Mouse (Mus musculus) small intestine, adult 2 months (tissue): Measurements from ENCODE around the gene Iqgap1.

ENCODE experiments used
- CTCF ChIP-seq: fragments of 200-500 bp; IDR thresholded peaks from 2 replicates; pipeline ENCODE4 v1.5.1; 2012; ENCODE audit warnings: low read depth, mild to moderate bottlenecking, control low read depth, inconsistent platforms, low read length, moderate library complexity, mixed read lengths; ENCODE audit not compliant: insufficient replicate concordance, insufficient read length; ENCODE audit errors: extremely low read depth
- POLR2A ChIP-seq: fragments of 200-500 bp; IDR thresholded peaks from 2 replicates; pipeline ENCODE4 v1.6.1; 2012; ENCODE audit warnings: low read depth, mild to moderate bottlenecking, control low read depth, inconsistent platforms, low read length, moderate library complexity

- TF ChIP-seq CTCF (no peak), POLR2A (no peak)
These were observed 153.5 kb downstream of the Iqgap1 start for GRCm38 (mm10) chr7:80672323-80672722.
